Mouse (Mus musculus): Measurements from ENCODE around the gene Defb36.

- TF ChIP-seq CTCF (IDR thresholded peaks at IDR 0.05; ENCODE audit: extremely low read depth, insufficient read depth, insufficient read length, insufficient replicate concordance) (no peak), POLR2A (IDR thresholded peaks at IDR 0.05; ENCODE audit: low read depth, low read length) (no peak)
These were observed 30.6 kb upstream of the Defb36 start for GRCm38 (mm10) chr2:152573484-152573883.
